Mouse (Mus musculus) intestine, postnatal 0 days (tissue): ENCODE results near the gene Opa1. TPM values are rescaled to one million over a fixed set of nuclear protein-coding genes. Genes with fewer than 3 reads are reported as not detected.

Experiments
- ATAC-seq: fragments of 200-750 bp; cut with Nextera tagmentation; 2 replicates; pipeline ENCODE4 v1.8.0; 2017; ENCODE audit warnings: mild to moderate bottlenecking, moderate TSS enrichment, moderate library complexity
- H3K27ac ChIP-seq: fragments of 300-500 bp; sonication (generic); 2 replicates; pipeline ENCODE4 v1.5.1; 2014; ENCODE audit warnings: mild to moderate bottlenecking, low read depth, low read length, moderate library complexity
- H3K27me3 ChIP-seq: fragments of 300-500 bp; sonication (generic); replicated peaks from 2 replicates; pipeline ENCODE4 v1.6.1; 2014; ENCODE audit warnings: low read length, mixed read lengths; ENCODE audit not compliant: control insufficient read depth, insufficient read depth
- H3K36me3 ChIP-seq: fragments of 300-500 bp; sonication (generic); 2 replicates; pipeline ENCODE4 v1.6.1; 2014; ENCODE audit warnings: mild to moderate bottlenecking, moderate library complexity; ENCODE audit not compliant: control insufficient read depth, insufficient read depth
- H3K4me1 ChIP-seq: fragments of 300-500 bp; sonication (generic); replicated peaks from 2 replicates; pipeline ENCODE4 v1.6.1; 2014; ENCODE audit warnings: antibody characterized with exemption, low read length, mixed read lengths; ENCODE audit not compliant: control insufficient read depth, insufficient read depth
- H3K4me2 ChIP-seq: fragments of 300-500 bp; sonication (generic); replicated peaks from 2 replicates; pipeline ENCODE4 v1.6.1; 2014; ENCODE audit warnings: low read depth, mild to moderate bottlenecking, moderate library complexity
- H3K4me3 ChIP-seq: fragments of 300-500 bp; sonication (generic); 2 replicates; pipeline ENCODE4 v1.5.1; 2014; ENCODE audit warnings: low read depth, low read length
- H3K9ac ChIP-seq: fragments of 300-500 bp; sonication (generic); 2 replicates; pipeline ENCODE4 v1.6.1; 2014; ENCODE audit warnings: mild to moderate bottlenecking, low read depth, low read length
- H3K9me3 ChIP-seq: fragments of 300-500 bp; sonication (generic); 2 replicates; pipeline ENCODE4 v1.6.1; 2016; ENCODE audit warnings: mixed run types; ENCODE audit not compliant: control insufficient read depth
- CTCF ChIP-seq: sonication (generic); IDR thresholded peaks from 2 replicates; pipeline ENCODE4 v1.5.1; 2016; ENCODE audit warnings: low read depth, mild to moderate bottlenecking, control low read depth, antibody characterized with exemption, moderate library complexity
- WGBS: fragments of 180-500 bp; shearing (Covaris S2); extraction: QIAGEN DNeasy Blood & Tissue Kit; methylation state at CpG from one replicate; pipeline ENCODE4 v1.1.7; 2014; 5-methylcytosine and 5-hydroxymethylcytosine counted together
- polyA plus RNA-seq: library from polyadenylated mRNA; unstranded; fragments of >200 nt; fragmentation: Nextera tagmentation; extraction: Ambion mirVana; gene quantifications from 2 replicates; pipeline ENCODE4 v1.2.1, GENCODE M21; 2015

Gene Opa1
- polyA plus RNA-seq = 21.2 and 21.9 TPM in 2 replicates

DNA sequence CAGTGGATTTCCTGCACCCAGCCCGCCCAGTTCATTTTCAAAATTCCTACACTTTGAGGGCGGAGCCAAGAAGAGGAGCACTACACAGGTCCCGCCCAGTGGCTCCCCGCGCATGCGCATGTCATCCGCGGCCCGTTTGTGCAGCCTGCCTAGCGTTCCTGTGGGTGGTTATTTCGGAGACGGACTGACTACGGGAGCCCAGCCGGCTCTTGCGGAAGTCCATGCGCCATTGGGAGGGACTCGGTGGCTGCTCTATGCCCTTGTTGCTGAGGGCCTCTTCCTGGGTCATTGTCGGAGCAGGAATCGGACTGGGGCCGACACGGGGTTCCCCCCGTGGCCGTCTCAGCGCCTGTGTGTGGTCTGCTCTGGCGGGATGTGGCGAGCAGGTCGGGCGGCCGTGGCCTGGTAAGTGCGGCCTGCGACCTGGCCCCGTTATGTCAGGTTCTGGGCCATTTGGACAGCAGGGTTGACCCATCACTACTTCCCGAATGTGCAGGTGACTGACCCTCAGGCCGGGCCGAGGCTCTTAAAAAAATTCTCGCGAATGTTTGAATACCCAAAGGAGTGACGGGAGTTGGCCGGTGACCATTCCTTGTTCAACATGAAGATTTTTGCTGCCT lies at the start of gene Opa1:
TSS of gene Opa1 (plus strand) at position 168 of the 620 bp plus-strand sequence.
- H3K27me3 ChIP-seq = no peaks in the 10 kb centered on the region
- peak within 1 kb of the TSS; percentile 99 for H3K4me3 ChIP-seq
- H3K36me3 ChIP-seq = no peaks in the 10 kb centered on the region
- no peak for TF ChIP-seq CTCF
- peak within 1 kb of the TSS; percentile 89 for H3K9ac ChIP-seq
- ATAC-seq = peak; percentile 98
- H3K9me3 ChIP-seq = no peaks in the 10 kb centered on the region
- H3K4me2 ChIP-seq = peak within 1 kb of the TSS; percentile 87
- H3K4me1 ChIP-seq = 0 out of 2 replicates have a peak, but pooled peaks cover 4% of the 10 kb centered on the region
- under 1% methylated on average over 39 of the region's 39 CpGs for WGBS
- H3K27ac ChIP-seq = peak within 1 kb of the TSS; percentile 80

GRCm38 (mm10) chr16:29533641-29534040 lies 45.5 kb upstream of the Opa1 start:
- Histone ChIP-seq H3K4me2 (no peak overlapping the region), H3K36me3 (no peaks in the 10 kb centered on the region), H3K27ac (no peak overlapping the region), H3K27me3 (no peaks in the 10 kb centered on the region), H3K4me1 (no peaks in the 10 kb centered on the region), H3K4me3 (no peak overlapping the region), H3K9me3 (no peaks in the 10 kb centered on the region), H3K9ac (no peak overlapping the region)
- TF ChIP-seq CTCF = no peak
- 65% methylated on average over 6 of the region's 6 CpGs for WGBS
- ATAC-seq = no peak

DNA sequence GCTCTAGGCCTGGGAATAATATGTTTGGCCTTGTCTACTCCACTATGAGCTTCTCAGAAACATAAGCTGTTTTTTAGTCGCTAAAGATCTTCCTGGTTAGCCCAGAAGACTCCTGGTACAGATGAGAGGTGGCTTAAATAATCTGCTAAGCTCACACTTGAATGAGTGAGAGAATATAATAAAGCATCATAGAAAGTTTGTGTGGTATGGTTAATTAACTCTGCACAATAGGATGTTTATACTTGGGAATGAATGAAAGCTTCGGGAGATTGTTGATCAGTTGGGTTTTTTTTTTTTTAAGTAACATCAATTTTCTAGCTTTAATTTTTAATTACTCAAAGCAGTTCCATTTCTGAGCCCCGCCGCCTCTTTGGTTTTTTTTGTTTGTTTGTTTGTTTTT lies 43.3 kb upstream of the Opa1 start:
- H3K4me2 ChIP-seq = no peak overlapping the region
- ATAC-seq = no peak
- 85% methylated on average over 4 of the region's 4 CpGs for WGBS
- H3K36me3 ChIP-seq = no peaks in the 10 kb centered on the region
- H3K9me3 ChIP-seq = no peaks in the 10 kb centered on the region
- H3K4me3 ChIP-seq = no peak overlapping the region
- H3K9ac ChIP-seq = no peak overlapping the region
- no peak for TF ChIP-seq CTCF
- H3K27ac ChIP-seq = no peak overlapping the region
- H3K27me3 ChIP-seq = no peaks in the 10 kb centered on the region
- no peaks in the 10 kb centered on the region for H3K4me1 ChIP-seq

DNA sequence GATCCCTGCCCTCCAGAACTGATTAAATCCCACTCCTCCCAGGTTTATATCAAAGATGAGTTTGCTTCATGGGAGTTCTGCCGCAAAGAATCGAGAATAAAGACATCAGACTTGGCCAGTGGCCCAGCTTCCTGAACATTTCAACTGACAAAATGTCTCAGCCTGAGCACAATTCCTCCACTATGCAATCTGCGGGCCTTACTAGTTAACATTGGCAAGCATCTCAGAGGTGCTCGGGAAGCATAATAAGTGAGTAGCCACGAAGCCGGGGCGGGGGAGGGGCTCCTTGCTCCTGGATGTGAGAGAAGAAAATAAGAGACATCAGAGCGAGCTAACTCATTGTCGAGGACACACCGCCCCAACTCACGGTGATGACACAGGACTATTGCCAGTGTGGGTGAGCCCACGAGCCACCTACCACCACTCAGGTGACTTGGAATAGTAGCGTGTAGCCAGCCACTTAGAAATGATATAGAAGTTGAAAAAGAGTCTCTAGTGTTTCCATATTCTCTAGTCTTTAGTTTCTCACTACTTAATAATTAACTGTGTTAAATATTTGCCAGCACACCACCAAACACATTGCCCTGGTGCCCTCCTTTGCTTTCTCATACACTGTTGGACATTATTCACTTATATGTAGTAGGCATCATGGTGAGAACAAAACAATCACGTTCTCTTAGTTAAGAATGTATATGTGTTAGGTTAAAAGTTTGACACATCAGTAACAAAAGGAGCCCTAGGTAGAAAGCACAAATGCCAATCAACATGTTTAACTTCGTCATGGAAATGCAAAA lies 42.5 kb upstream of the Opa1 start:
- 68% methylated on average over 15 of the region's 15 CpGs for WGBS
- Histone ChIP-seq H3K4me3 (no peak overlapping the region), H3K36me3 (no peaks in the 10 kb centered on the region), H3K27me3 (no peaks in the 10 kb centered on the region), H3K9me3 (no peaks in the 10 kb centered on the region), H3K27ac (no peak overlapping the region), H3K4me2 (no peak overlapping the region), H3K9ac (no peak overlapping the region), H3K4me1 (no peaks in the 10 kb centered on the region)
- TF ChIP-seq CTCF = no peak
- no peak for ATAC-seq

DNA sequence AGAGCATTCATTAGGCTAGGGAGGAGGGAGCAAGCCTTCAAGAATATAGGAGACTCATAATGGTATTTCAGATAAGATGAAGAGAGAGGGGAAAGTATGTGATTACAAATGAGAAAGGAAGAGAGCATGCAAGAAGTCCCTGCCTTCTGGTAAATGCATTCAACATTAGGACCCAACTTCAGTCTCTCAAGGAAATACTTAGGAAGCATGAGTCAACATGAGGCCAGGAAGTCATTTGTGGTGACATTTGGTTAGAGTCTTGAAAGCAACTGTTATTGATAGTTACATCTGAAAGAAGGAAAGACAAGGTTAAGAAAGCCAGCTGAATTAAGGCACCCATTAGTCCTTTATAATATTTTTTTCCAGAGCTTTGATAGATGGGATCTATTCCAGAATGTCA lies 39.2 kb upstream of the Opa1 start:
- no peak for TF ChIP-seq CTCF
- Histone ChIP-seq H3K9me3 (no peaks in the 10 kb centered on the region), H3K4me1 (no peaks in the 10 kb centered on the region), H3K9ac (no peak overlapping the region), H3K27me3 (no peaks in the 10 kb centered on the region), H3K36me3 (no peaks in the 10 kb centered on the region), H3K4me2 (no peak overlapping the region), H3K27ac (no peak overlapping the region), H3K4me3 (no peak overlapping the region)
- ATAC-seq = no peak

GRCm38 (mm10) chr16:29541261-29541683 lies 37.9 kb upstream of the Opa1 start:
- H3K9ac ChIP-seq = no peak overlapping the region

More at GRCm38 (mm10) chr16:29541261-29541683, 37.9 kb upstream of the Opa1 start:
- Histone ChIP-seq H3K4me3 (no peak overlapping the region), H3K27me3 (no peaks in the 10 kb centered on the region), H3K9me3 (no peaks in the 10 kb centered on the region), H3K27ac (no peak overlapping the region), H3K36me3 (no peaks in the 10 kb centered on the region), H3K4me2 (0 out of 2 replicates have a peak overlapping the region, but pooled peaks have one; percentile 6), H3K4me1 (no peaks in the 10 kb centered on the region)
- 30% methylated on average over 11 of the region's 11 CpGs for WGBS
- ATAC-seq = no peak
- TF ChIP-seq CTCF = no peak
